Mouse (Mus musculus): Measurements from ENCODE around the gene Sucla2. TPM values are rescaled to one million over a fixed set of nuclear protein-coding genes. Genes with fewer than 3 reads are reported as not detected.
"Not testable (repeated sequence)": the region's sequence is repeated elsewhere in the genome, so short reads cannot be mapped to it uniquely, and the experiment has no call there.

Gene Sucla2
- polyA plus RNA-seq, 1 experiment from 2014 or later = 103 TPM

GRCm38 (mm10) chr14:73533755-73534465 is 8.8 kb downstream of the Sucla2 start:
- Histone ChIP-seq H3K9ac (no peak overlapping the region), H3K4me3 (no peak overlapping the region), H3K36me3 (no peaks in the 10 kb centered on the region), H3K27ac (no peak overlapping the region), H3K4me1 (no peaks in the 10 kb centered on the region), H3K27me3 (no peaks in the 10 kb centered on the region), H3K4me2 (replicated peaks) (no peak overlapping the region), H3K9me3 (replicated peaks) (no peaks in the 10 kb centered on the region)
- WGBS = 71% methylated on average over 6 of the region's 6 CpGs
- no peak for ATAC-seq (ENCODE audit: low FRiP score)

GRCm38 (mm10) chr14:73535641-73536040 is 10.5 kb downstream of the Sucla2 start:
- ATAC-seq (ENCODE audit: low FRiP score) = no peak
- Histone ChIP-seq H3K27ac (no peak overlapping the region), H3K36me3 (no peaks in the 10 kb centered on the region), H3K27me3 (no peaks in the 10 kb centered on the region), H3K9ac (no peak overlapping the region), H3K4me2 (replicated peaks) (no peak overlapping the region), H3K4me3 (no peak overlapping the region), H3K9me3 (replicated peaks) (no peaks in the 10 kb centered on the region), H3K4me1 (no peaks in the 10 kb centered on the region)
- 84% methylated on average over 2 of the region's 2 CpGs for WGBS

- Histone ChIP-seq H3K4me3 (no peak overlapping the region), H3K27me3 (no peaks in the 10 kb centered on the region), H3K4me2 (replicated peaks) (no peak overlapping the region), H3K27ac (no peak overlapping the region), H3K36me3 (no peaks in the 10 kb centered on the region), H3K9me3 (replicated peaks) (no peaks in the 10 kb centered on the region), H3K4me1 (no peaks in the 10 kb centered on the region), H3K9ac (no peak overlapping the region)
- no peak for ATAC-seq (ENCODE audit: low FRiP score)
- 74% methylated on average over 6 of the region's 6 CpGs for WGBS
Measured at GRCm38 (mm10) chr14:73543781-73544180, 18.7 kb downstream of the Sucla2 start.

GRCm38 (mm10) chr14:73547034-73547433 is 21.9 kb downstream of the Sucla2 start:
- Histone ChIP-seq H3K9me3 (replicated peaks) (no peaks in the 10 kb centered on the region), H3K27me3 (no peaks in the 10 kb centered on the region), H3K27ac (no peak overlapping the region), H3K36me3 (no peaks in the 10 kb centered on the region), H3K4me2 (replicated peaks) (no peak overlapping the region), H3K4me1 (0 out of 2 replicates have a peak, but pooled peaks cover under 1% of the 10 kb centered on the region), H3K9ac (no peak overlapping the region), H3K4me3 (no peak overlapping the region)
- ATAC-seq (ENCODE audit: low FRiP score) = no peak
- 66% methylated on average over 4 of the region's 4 CpGs for WGBS

- H3K4me2 ChIP-seq (replicated peaks) = no peak within 1 kb of the TSS
- H3K9ac ChIP-seq = no peak within 1 kb of the TSS
- H3K4me3 ChIP-seq = no peak within 1 kb of the TSS
- WGBS = 90% methylated on average over 3 of the region's 3 CpGs
- H3K36me3 ChIP-seq = no peaks in the 10 kb centered on the region
- H3K4me1 ChIP-seq = 0 out of 2 replicates have a peak, but pooled peaks cover 2% of the 10 kb centered on the region
- no peak within 1 kb of the TSS for H3K27ac ChIP-seq
- no peak for ATAC-seq (ENCODE audit: low FRiP score)
- no peaks in the 10 kb centered on the region for H3K9me3 ChIP-seq (replicated peaks)
- H3K27me3 ChIP-seq = no peaks in the 10 kb centered on the region
Measured at GRCm38 (mm10) chr14:73548051-73548450, 22.9 kb downstream of the Sucla2 start, which contains the start of gene Nudt15. Gene Nudt15, minus strand, starts transcription at chr14:73548242.

GRCm38 (mm10) chr14:73550291-73550690 is 25.2 kb downstream of the Sucla2 start:
- no peak for ATAC-seq (ENCODE audit: low FRiP score)
- Histone ChIP-seq H3K4me2 (replicated peaks) (no peak overlapping the region), H3K36me3 (no peaks in the 10 kb centered on the region), H3K9me3 (replicated peaks) (no peaks in the 10 kb centered on the region), H3K27me3 (no peaks in the 10 kb centered on the region), H3K4me3 (no peak overlapping the region), H3K27ac (no peak overlapping the region), H3K9ac (no peak overlapping the region), H3K4me1 (peaks cover 9% of the 10 kb centered on the region)
- 52% methylated on average over 3 of the region's 3 CpGs for WGBS

GRCm38 (mm10) chr14:73550732-73551131 is 25.6 kb downstream of the Sucla2 start:
- H3K27me3 ChIP-seq = no peaks in the 10 kb centered on the region
- H3K27ac ChIP-seq = no peak overlapping the region
- no peaks in the 10 kb centered on the region for H3K9me3 ChIP-seq (replicated peaks)
- 43% methylated on average over 8 of the region's 8 CpGs for WGBS
- no peak for ATAC-seq (ENCODE audit: low FRiP score)
- no peak overlapping the region for H3K4me2 ChIP-seq (replicated peaks)
- peaks cover 9% of the 10 kb centered on the region for H3K4me1 ChIP-seq
- H3K9ac ChIP-seq = no peak overlapping the region
- no peak overlapping the region for H3K4me3 ChIP-seq
- H3K36me3 ChIP-seq = peaks cover 3% of the 10 kb centered on the region; the same call in 1 of the 2 replicates

GRCm38 (mm10) chr14:73551164-73551563 is 26.0 kb downstream of the Sucla2 start:
- no peak for ATAC-seq (ENCODE audit: low FRiP score)
- WGBS = 81% methylated on average over 6 of the region's 6 CpGs
- no peaks in the 10 kb centered on the region for H3K27me3 ChIP-seq
- no peak overlapping the region for H3K4me3 ChIP-seq
- H3K9ac ChIP-seq = no peak overlapping the region
- H3K36me3 ChIP-seq = peaks cover 6% of the 10 kb centered on the region
- H3K27ac ChIP-seq = no peak overlapping the region
- no peak overlapping the region for H3K4me2 ChIP-seq (replicated peaks)
- no peaks in the 10 kb centered on the region for H3K9me3 ChIP-seq (replicated peaks)
- H3K4me1 ChIP-seq = peaks cover 9% of the 10 kb centered on the region

- H3K4me2 ChIP-seq (replicated peaks) = peak overlapping the region; percentile 57
- peak overlapping the region; percentile 98 for H3K9ac ChIP-seq
- peak overlapping the region; percentile 85 for H3K27ac ChIP-seq
- 4% methylated on average over 61 of the region's 61 CpGs for WGBS
- peak overlapping the region; percentile 100 for H3K4me3 ChIP-seq
- no peaks in the 10 kb centered on the region for H3K27me3 ChIP-seq
- H3K36me3 ChIP-seq = peaks cover 11% of the 10 kb centered on the region
- no peaks in the 10 kb centered on the region for H3K9me3 ChIP-seq (replicated peaks)
- peak; percentile 95 for ATAC-seq (ENCODE audit: low FRiP score)
- peaks cover 9% of the 10 kb centered on the region for H3K4me1 ChIP-seq
Measured at GRCm38 (mm10) chr14:73552341-73553121, 27.4 kb downstream of the Sucla2 start.

- peak overlapping the region; percentile 85 for H3K27ac ChIP-seq
- H3K4me2 ChIP-seq (replicated peaks) = peak overlapping the region; percentile 57
- no peaks in the 10 kb centered on the region for H3K9me3 ChIP-seq (replicated peaks)
- peaks cover 11% of the 10 kb centered on the region for H3K36me3 ChIP-seq
- peak overlapping the region; percentile 98 for H3K9ac ChIP-seq
- peak; percentile 65; the same call in 1 of the 2 replicates for ATAC-seq (ENCODE audit: low FRiP score)
- H3K27me3 ChIP-seq = no peaks in the 10 kb centered on the region
- peaks cover 9% of the 10 kb centered on the region for H3K4me1 ChIP-seq
- H3K4me3 ChIP-seq = peak overlapping the region; percentile 100
- under 1% methylated on average over 10 of the region's 10 CpGs for WGBS
Measured at GRCm38 (mm10) chr14:73553122-73553696, 28.1 kb downstream of the Sucla2 start.

GRCm38 (mm10) chr14:73569831-73570230 is 44.7 kb downstream of the Sucla2 start:
- not testable (repeated sequence) for H3K27me3 ChIP-seq; H3K9me3 ChIP-seq (replicated peaks); H3K27ac ChIP-seq; H3K4me3 ChIP-seq; ATAC-seq (ENCODE audit: low FRiP score); H3K9ac ChIP-seq; H3K4me1 ChIP-seq; H3K4me2 ChIP-seq (replicated peaks)
- WGBS = 94% methylated on average over 4 of the region's 4 CpGs
- H3K36me3 ChIP-seq = peaks cover 23% of the 10 kb centered on the region

- Histone ChIP-seq H3K4me2 (replicated peaks) (no peak overlapping the region), H3K4me1 (no peaks in the 10 kb centered on the region), H3K36me3 (peaks cover 26% of the 10 kb centered on the region), H3K4me3 (no peak overlapping the region), H3K27me3 (no peaks in the 10 kb centered on the region), H3K9me3 (replicated peaks) (no peaks in the 10 kb centered on the region), H3K27ac (no peak overlapping the region), H3K9ac (no peak overlapping the region)
- no peak for ATAC-seq (ENCODE audit: low FRiP score)
- 93% methylated on average over 4 of the region's 4 CpGs for WGBS
Measured at GRCm38 (mm10) chr14:73571143-73571542, 46.0 kb downstream of the Sucla2 start.

All from hindbrain, embryonic 12.5 days (tissue).